Mouse (Mus musculus) kidney, adult 2 months (tissue): ENCODE results near the gene Gm10337. TPM values are rescaled to one million over a fixed set of nuclear protein-coding genes. Genes with fewer than 3 reads are reported as not detected.

Experiments used
- DNase-seq: peaks from one replicate; pipeline ENCODE4 v3.0.0; 2021
- H3K27ac ChIP-seq: fragments of 200-500 bp; 2 replicates; pipeline ENCODE4 v1.5.1; 2012; ENCODE audit warnings: low read depth, low read length, control low read depth, inconsistent platforms; ENCODE audit not compliant: insufficient read depth
- H3K27me3 ChIP-seq: fragments of 200-500 bp; replicated peaks from 2 replicates; pipeline ENCODE4 v1.6.1; 2012; ENCODE audit warnings: mild to moderate bottlenecking, moderate library complexity, low read length, inconsistent platforms; ENCODE audit not compliant: control insufficient read depth, insufficient read depth
- H3K36me3 ChIP-seq: fragments of 200-500 bp; 2 replicates; pipeline ENCODE4 v1.6.1; 2012; ENCODE audit warnings: mild to moderate bottlenecking, moderate library complexity, low read length, inconsistent platforms; ENCODE audit not compliant: control insufficient read depth, insufficient read depth
- H3K4me1 ChIP-seq: fragments of 200-500 bp; 2 replicates; pipeline ENCODE4 v1.6.1; 2011; ENCODE audit warnings: low read length; ENCODE audit not compliant: control insufficient read depth, insufficient read depth
- H3K4me3 ChIP-seq: fragments of 200-500 bp; 2 replicates; pipeline ENCODE4 v1.5.1; 2011; ENCODE audit warnings: mild to moderate bottlenecking, low read depth, low read length, control low read depth; ENCODE audit not compliant: insufficient read depth
- CTCF ChIP-seq: fragments of 200-500 bp; conservative IDR thresholded peaks from 2 replicates; pipeline ENCODE4 v1.5.1; 2011; ENCODE audit warnings: low read depth, mild to moderate bottlenecking, control low read depth, low read length, moderate library complexity, mixed read lengths; ENCODE audit not compliant: insufficient read depth, insufficient read length
- POLR2A ChIP-seq: fragments of 200-500 bp; IDR thresholded peaks from one replicate; pipeline ENCODE4 v1.6.1; 2011; ENCODE audit warnings: low read depth, low read length, control low read depth
- WGBS: fragments of 180-500 bp; shearing (Covaris S2); methylation state at CpG from one replicate; pipeline ENCODE4 v1.1.7; 2018; 5-methylcytosine and 5-hydroxymethylcytosine counted together
- polyA plus RNA-seq: library from polyadenylated mRNA; depleted of rRNA; stranded (reverse); fragments of >200 nt; gene quantifications from 2 replicates; pipeline ENCODE4 v1.2.3, GENCODE M21; 2012; rRNA removed

Gm10337 gene
- polyA plus RNA-seq, 1 experiment = not detected

DNA sequence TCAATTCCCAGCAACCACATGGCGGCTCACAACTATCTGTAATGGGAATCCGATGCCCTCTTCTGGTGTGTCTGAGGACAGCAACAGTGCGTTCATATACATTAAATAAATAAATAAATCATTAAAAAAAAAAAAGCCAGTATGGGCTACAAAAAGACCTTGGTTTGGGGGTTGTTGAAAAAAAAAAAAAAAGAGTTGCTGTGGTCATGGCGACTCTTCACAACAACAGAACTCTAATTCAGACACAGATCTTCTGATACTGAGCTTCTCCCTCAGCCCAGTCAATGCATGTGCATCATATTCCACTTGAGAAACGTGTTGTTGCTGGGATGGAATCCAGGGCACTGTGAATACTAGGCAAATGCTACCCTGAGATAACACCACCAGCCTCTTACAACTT, 49.1 kb downstream of the Gm10337 start:
- Histone ChIP-seq H3K27ac (no peak overlapping the region), H3K27me3 (no peaks in the 10 kb centered on the region), H3K36me3 (peaks cover 6% of the 10 kb centered on the region; the same call in 1 of the 2 replicates), H3K4me1 (no peaks in the 10 kb centered on the region), H3K4me3 (no peak overlapping the region)
- TF ChIP-seq CTCF (no peak), POLR2A (no peak)
- DNase-seq = no peak
- WGBS = 98% methylated on average over 5 of the region's 5 CpGs

Other genes with a start within 250 kb of the Gm10337 start
- gene Rarg, start 246.2 kb upstream of the Gm10337 start, polyA plus RNA-seq = 21.2 and 25.6 TPM in 2 replicates
- 0.41 TPM in 2 replicates for gene Gm9918, start 233.2 kb upstream of the Gm10337 start, polyA plus RNA-seq
- gene Mfsd5, start 224.3 kb upstream of the Gm10337 start, polyA plus RNA-seq = 66.5 and 72.1 TPM in 2 replicates
- gene Espl1, start 207.5 kb upstream of the Gm10337 start, polyA plus RNA-seq = 0.45 and 0.53 TPM in 2 replicates
- 141 and 206 TPM in 2 replicates for gene Pfdn5, start 177.6 kb upstream of the Gm10337 start, polyA plus RNA-seq
- gene Myg1, start 172.0 kb upstream of the Gm10337 start, polyA plus RNA-seq = 70.0 and 72.6 TPM in 2 replicates
- 31.1 and 38.1 TPM in 2 replicates for gene Aaas, start 153.0 kb upstream of the Gm10337 start, polyA plus RNA-seq
- 0.05 and 0.06 TPM in 2 replicates for gene Sp7, start 136.5 kb upstream of the Gm10337 start, polyA plus RNA-seq
- gene Sp1, start 97.6 kb upstream of the Gm10337 start, polyA plus RNA-seq = 15.7 and 17.6 TPM in 2 replicates
- gene Amhr2, start 58.4 kb upstream of the Gm10337 start, polyA plus RNA-seq = 0.67 and 1.4 TPM in 2 replicates
- 181 and 204 TPM in 2 replicates for gene Prr13, start 44.7 kb upstream of the Gm10337 start, polyA plus RNA-seq
- gene Pcbp2, start 33.2 kb upstream of the Gm10337 start, polyA plus RNA-seq = 572 and 616 TPM in 2 replicates
- 7.7 and 9.0 TPM in 2 replicates for gene Map3k12, start 13.3 kb downstream of the Gm10337 start, polyA plus RNA-seq
- 54.9 and 62.1 TPM in 2 replicates for gene Tarbp2, start 14.5 kb downstream of the Gm10337 start, polyA plus RNA-seq
- gene Npff, start 21.2 kb downstream of the Gm10337 start, polyA plus RNA-seq = 3.4 and 5.6 TPM in 2 replicates
- not detected in 2 replicates for gene Gm28047, start 121.3 kb downstream of the Gm10337 start, polyA plus RNA-seq
- gene Atf7, start 121.7 kb downstream of the Gm10337 start, polyA plus RNA-seq = 78.9 and 84.6 TPM in 2 replicates
- 563 and 636 TPM in 2 replicates for gene Atp5g2, start 168.6 kb downstream of the Gm10337 start, polyA plus RNA-seq
- gene Calcoco1, start 218.5 kb downstream of the Gm10337 start, polyA plus RNA-seq = 57.7 and 60.6 TPM in 2 replicates